Mouse (Mus musculus) liver, embryonic 12.5 days (tissue): ENCODE measurements around the gene Rgs3. TPM values are rescaled to one million over a fixed set of nuclear protein-coding genes. Genes with fewer than 3 reads are reported as not detected.

Source experiments
- ATAC-seq: fragments of 200-750 bp; cut with Nextera tagmentation; 2 replicates; pipeline ENCODE4 v1.8.0; 2017; ENCODE audit warnings: moderate number of reproducible peaks, mild to moderate bottlenecking, moderate library complexity
- H3K27ac ChIP-seq: fragments of 300-500 bp; sonication (generic); 2 replicates; pipeline ENCODE4 v1.5.1; 2016; ENCODE audit warnings: mild to moderate bottlenecking
- H3K27me3 ChIP-seq: fragments of 300-500 bp; sonication (generic); replicated peaks from 2 replicates; pipeline ENCODE4 v1.6.1; 2016; ENCODE audit warnings: mild to moderate bottlenecking, moderate library complexity
- H3K36me3 ChIP-seq: fragments of 300-500 bp; sonication (generic); 2 replicates; pipeline ENCODE4 v1.6.1; 2016; ENCODE audit warnings: mild to moderate bottlenecking, moderate library complexity
- H3K4me1 ChIP-seq: fragments of 300-500 bp; sonication (generic); 2 replicates; pipeline ENCODE4 v1.6.1; 2016
- H3K4me2 ChIP-seq: fragments of 300-500 bp; sonication (generic); 2 replicates; pipeline ENCODE4 v1.6.1; 2016; ENCODE audit warnings: mild to moderate bottlenecking, moderate library complexity
- H3K4me3 ChIP-seq: fragments of 300-500 bp; sonication (generic); 2 replicates; pipeline ENCODE4 v1.5.1; 2016; ENCODE audit warnings: mild to moderate bottlenecking, moderate library complexity
- H3K9ac ChIP-seq: fragments of 300-500 bp; sonication (generic); 2 replicates; pipeline ENCODE4 v1.6.1; 2016; ENCODE audit warnings: mild to moderate bottlenecking, moderate library complexity
- H3K9me3 ChIP-seq: fragments of 300-500 bp; sonication (generic); replicated peaks from 2 replicates; pipeline ENCODE4 v1.6.1; 2016; ENCODE audit warnings: mild to moderate bottlenecking, moderate library complexity
- WGBS: fragments of 180-500 bp; shearing (Covaris S2); methylation state at CpG from one replicate; pipeline ENCODE4 v1.1.7; 2016; ENCODE audit not compliant: insufficient replicate concordance; 5-methylcytosine and 5-hydroxymethylcytosine counted together
- polyA plus RNA-seq: library from polyadenylated mRNA; unstranded; fragments of >200 nt; fragmentation: Nextera tagmentation; extraction: Ambion mirVana; gene quantifications from 2 replicates; pipeline ENCODE4 v1.2.1, GENCODE M21; 2016

The Rgs3 gene
- polyA plus RNA-seq, 1 experiment from 2014 or later: 8.1 TPM

DNA sequence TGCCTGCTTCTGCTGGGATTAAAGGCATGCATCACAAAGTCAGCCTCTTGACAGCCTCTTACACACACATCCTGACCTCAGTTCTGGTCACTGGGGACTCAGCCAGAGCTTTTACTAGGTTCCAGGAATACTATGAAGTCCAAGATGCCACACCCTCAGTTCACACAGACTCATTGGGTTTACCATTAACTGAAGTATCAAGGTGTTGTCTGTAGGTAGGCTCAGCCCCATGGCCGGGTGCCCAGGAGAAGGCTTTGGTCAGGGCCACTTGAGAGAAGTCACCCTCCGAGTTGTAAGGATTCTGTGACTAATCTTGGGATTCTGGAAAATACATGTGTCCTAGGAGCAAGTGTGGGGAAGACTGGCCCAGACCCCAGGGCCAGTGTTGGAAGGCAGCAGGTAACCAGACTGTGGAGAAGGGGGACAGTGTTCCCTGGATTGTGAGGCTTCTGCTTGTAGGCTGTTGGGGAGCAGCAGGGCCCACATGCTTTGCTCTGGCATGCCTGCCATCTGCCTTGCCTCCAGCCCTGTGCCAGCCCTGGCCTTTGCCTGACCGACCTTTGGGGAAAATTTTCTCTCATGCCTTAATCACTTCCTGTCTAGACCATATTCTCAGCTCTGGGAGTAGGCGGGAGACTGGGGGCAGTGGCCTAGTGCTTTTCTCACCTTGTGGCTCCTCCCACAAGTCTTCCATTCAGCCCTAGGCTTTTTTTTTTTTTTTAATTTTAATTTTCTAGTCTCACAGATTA lies 78.4 kb downstream of the Rgs3 start:
- Histone ChIP-seq H3K36me3 (no peaks in the 10 kb centered on the region), H3K27me3 (no peaks in the 10 kb centered on the region), H3K4me1 (peaks cover 46% of the 10 kb centered on the region), H3K27ac (no peak overlapping the region), H3K9me3 (no peaks in the 10 kb centered on the region), H3K9ac (no peak overlapping the region), H3K4me3 (no peak overlapping the region), H3K4me2 (no peak overlapping the region)
- 50% methylated on average over 4 of the region's 4 CpGs for WGBS
- ATAC-seq: no peak

DNA sequence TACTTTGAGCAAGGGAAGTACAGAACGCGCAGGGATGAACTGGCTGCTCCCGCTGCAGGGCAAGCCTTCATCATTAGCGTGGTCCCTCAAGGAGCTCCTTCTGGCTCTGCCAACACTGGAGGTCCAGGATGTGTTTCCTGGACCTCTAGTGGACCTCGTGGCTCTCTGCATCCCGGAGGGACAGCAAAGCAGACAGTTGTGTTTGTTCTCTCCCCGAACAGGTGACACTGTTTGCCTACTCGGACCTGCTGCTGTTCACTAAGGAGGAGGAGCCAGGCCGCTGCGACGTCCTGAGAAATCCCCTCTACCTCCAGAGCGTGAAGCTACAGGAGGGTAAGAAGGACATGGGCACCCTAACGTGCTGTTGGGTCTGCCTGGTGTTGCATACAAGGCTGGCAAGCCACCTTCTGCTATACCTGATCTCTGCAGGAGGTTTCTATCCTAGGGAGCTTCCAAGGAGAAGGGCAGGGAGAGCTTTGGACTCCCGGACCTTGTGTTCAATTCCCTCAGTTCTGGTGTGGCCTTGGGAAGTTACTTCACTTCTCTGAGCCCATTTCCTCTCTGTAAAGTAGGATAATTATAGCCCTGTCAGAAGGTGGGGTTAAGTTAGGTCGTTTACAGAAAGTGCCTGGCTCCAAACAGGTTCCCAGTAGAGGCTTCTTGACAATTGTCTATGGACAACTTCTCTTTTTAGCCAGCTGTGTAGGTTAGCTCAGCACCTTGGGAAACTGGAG lies 81.0 kb downstream of the Rgs3 start:
- no peaks in the 10 kb centered on the region for H3K9me3 ChIP-seq
- no peak overlapping the region for H3K27ac ChIP-seq
- no peak for ATAC-seq
- peaks cover 25% of the 10 kb centered on the region for H3K4me1 ChIP-seq
- WGBS: 44% methylated on average over 15 of the region's 15 CpGs
- H3K36me3 ChIP-seq: no peaks in the 10 kb centered on the region
- peak overlapping the region; percentile 12; the same call in 1 of the 2 replicates for H3K4me2 ChIP-seq
- no peak overlapping the region for H3K4me3 ChIP-seq
- no peak overlapping the region for H3K9ac ChIP-seq
- no peaks in the 10 kb centered on the region for H3K27me3 ChIP-seq

DNA sequence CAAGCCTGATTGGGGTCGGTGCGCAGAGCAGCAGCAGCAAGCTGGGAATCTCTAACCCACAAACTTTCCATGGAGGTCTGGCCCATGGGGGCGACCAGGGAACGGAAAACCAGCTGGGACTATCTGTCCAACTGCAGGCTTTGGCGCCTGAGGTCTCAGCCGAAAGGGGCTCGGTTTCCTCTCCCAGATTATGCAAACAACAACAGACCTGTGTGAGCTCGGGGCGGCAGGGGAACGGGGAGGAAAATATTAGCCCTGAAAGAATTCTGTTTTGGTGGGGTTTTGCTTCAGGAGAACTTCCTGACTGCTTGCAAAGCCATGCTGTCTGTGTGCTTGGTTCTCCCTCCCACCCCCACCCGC lies 81.6 kb downstream of the Rgs3 start:
- H3K9ac ChIP-seq: no peak overlapping the region
- no peaks in the 10 kb centered on the region for H3K9me3 ChIP-seq
- peaks cover 19% of the 10 kb centered on the region for H3K4me1 ChIP-seq
- no peaks in the 10 kb centered on the region for H3K36me3 ChIP-seq
- no peak overlapping the region for H3K4me3 ChIP-seq
- no peak for ATAC-seq
- H3K27ac ChIP-seq: no peak overlapping the region
- H3K27me3 ChIP-seq: no peaks in the 10 kb centered on the region
- WGBS: 7% methylated on average over 11 of the region's 11 CpGs
- peak overlapping the region; percentile 12; the same call in 1 of the 2 replicates for H3K4me2 ChIP-seq

DNA sequence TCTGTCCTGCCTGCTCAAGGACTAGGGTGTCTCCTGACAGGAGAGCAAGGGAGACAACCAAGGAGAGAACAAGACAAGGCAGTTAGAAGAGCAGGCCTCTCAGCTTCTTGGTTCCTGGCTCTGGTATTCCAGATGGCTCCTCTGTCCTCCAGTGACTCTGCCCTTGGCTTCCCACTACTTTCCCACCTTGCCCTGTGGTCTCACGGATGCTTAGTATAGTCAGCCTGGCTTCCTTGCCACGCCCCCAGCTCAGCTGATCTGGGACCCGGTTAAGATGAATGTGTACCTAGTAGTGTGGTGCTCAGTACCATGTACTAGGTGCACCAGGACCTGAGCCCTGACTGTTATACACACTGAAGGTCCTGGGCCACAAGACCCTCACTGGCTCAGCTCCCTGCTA lies 82.0 kb downstream of the Rgs3 start:
- H3K27ac ChIP-seq: no peak overlapping the region
- no peaks in the 10 kb centered on the region for H3K27me3 ChIP-seq
- 34% methylated on average over 3 of the region's 3 CpGs for WGBS
- H3K4me1 ChIP-seq: peaks cover 17% of the 10 kb centered on the region
- H3K36me3 ChIP-seq: no peaks in the 10 kb centered on the region
- no peak overlapping the region for H3K4me3 ChIP-seq
- H3K4me2 ChIP-seq: no peak overlapping the region
- ATAC-seq: no peak
- no peak overlapping the region for H3K9ac ChIP-seq
- no peaks in the 10 kb centered on the region for H3K9me3 ChIP-seq

DNA sequence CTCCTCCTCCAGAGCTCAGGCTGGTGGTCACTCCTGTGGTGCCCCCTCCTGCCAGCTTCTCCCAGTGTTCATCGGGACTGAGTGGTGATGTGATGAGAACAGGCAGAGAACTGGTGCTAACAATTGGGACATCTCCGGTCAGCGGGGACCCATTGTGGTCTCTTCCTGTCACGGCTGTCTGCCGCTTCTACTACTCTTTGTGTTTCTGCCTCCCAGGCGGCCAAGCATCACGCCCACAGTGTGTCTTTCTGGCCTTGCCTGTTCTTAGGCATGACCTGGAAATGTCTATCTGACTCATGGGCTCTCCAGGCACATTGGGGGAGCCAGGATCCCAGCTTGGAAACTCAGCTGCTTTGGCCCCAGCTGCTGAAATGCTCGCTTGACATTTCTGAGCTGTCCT lies 83.8 kb downstream of the Rgs3 start:
- no peaks in the 10 kb centered on the region for H3K9me3 ChIP-seq
- no peak for ATAC-seq
- H3K36me3 ChIP-seq: 0 out of 2 replicates have a peak, but pooled peaks cover 2% of the 10 kb centered on the region
- H3K9ac ChIP-seq: no peak overlapping the region
- WGBS: 58% methylated on average over 8 of the region's 8 CpGs
- H3K4me1 ChIP-seq: peaks cover 17% of the 10 kb centered on the region
- H3K27ac ChIP-seq: no peak overlapping the region
- H3K27me3 ChIP-seq: no peaks in the 10 kb centered on the region
- no peak overlapping the region for H3K4me2 ChIP-seq
- no peak overlapping the region for H3K4me3 ChIP-seq

DNA sequence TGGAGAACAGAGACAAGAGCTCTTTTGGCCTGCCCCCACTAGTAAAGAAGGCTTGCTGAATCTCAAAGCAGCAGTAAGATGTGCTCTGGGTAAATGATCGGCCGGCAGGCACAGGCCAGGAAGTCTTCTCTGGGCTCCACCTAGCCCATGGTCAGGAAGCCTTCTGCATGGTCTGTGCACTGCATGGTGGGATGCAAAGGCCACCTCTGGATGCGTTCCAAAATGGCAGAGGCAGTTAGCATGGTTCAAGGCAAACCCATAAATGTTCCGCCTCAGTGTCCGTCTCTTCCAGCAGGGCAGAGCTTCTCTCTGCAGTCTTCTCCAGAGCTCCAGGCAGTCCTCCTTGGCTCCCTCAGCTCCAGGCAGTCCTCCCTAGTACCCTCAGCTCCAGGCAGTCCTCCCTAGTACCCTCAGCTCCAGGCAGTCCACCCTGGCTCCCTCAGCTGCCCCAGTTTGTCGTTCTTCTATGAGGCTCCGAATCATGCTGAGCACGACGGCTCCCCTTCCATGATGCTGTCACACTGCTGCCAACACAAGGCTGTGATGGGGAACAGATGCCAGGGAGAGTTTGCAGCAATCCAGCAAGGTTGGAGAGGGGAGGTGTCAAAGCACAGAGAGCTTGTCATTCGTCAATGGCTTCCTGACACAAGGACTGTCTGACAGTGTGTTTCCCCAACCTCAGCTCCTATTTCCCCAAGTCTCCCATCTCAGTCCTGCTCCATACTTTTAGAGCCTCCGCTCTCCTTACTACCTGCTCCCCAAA lies 84.6 kb downstream of the Rgs3 start:
- Histone ChIP-seq H3K27me3 (no peaks in the 10 kb centered on the region), H3K4me1 (peaks cover 17% of the 10 kb centered on the region), H3K9ac (no peak overlapping the region), H3K36me3 (0 out of 2 replicates have a peak, but pooled peaks cover 2% of the 10 kb centered on the region), H3K4me3 (no peak overlapping the region), H3K4me2 (no peak overlapping the region), H3K27ac (no peak overlapping the region), H3K9me3 (no peaks in the 10 kb centered on the region)
- ATAC-seq: no peak
- 73% methylated on average over 11 of the region's 11 CpGs for WGBS

DNA sequence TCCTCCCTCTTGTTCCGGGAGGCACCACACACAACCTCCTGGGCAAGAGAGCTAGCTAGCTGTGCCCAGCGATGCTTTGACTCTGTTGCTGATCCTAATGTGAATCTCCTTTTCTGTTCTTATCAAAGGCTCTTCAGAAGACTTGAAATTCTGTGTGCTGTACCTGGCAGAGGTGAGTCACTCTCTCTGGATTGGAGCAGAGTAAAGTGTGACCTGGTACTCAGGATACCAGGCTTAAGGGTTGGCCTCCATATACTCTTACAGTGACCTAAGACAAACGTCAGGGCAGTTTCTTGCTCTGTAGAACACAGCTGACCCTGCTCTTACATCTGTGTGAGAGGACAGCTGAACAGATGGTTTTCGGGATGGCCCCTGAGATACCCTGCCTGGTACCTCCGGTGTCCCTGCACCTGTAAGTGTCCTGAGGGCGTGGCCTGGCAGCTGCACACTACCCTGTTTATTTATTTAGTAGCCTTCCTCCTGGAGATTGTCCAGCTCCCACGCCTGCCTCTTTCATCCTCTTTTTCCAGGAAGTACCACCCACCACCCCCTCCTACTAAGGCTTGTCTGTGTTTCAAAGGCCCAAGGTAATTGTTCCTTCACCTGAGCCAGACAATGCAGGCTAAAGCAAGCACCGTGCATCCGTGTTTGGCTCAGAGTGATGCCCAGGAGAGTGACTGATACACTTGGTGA lies 87.1 kb downstream of the Rgs3 start:
- Histone ChIP-seq H3K27ac (no peak overlapping the region), H3K9ac (no peak overlapping the region), H3K9me3 (no peaks in the 10 kb centered on the region), H3K4me3 (no peak overlapping the region), H3K27me3 (no peaks in the 10 kb centered on the region), H3K4me2 (no peak overlapping the region), H3K4me1 (peaks cover 1% of the 10 kb centered on the region; the same call in 1 of the 2 replicates), H3K36me3 (0 out of 2 replicates have a peak, but pooled peaks cover 2% of the 10 kb centered on the region)
- ATAC-seq: no peak
- 68% methylated on average over 9 of the region's 9 CpGs for WGBS

DNA sequence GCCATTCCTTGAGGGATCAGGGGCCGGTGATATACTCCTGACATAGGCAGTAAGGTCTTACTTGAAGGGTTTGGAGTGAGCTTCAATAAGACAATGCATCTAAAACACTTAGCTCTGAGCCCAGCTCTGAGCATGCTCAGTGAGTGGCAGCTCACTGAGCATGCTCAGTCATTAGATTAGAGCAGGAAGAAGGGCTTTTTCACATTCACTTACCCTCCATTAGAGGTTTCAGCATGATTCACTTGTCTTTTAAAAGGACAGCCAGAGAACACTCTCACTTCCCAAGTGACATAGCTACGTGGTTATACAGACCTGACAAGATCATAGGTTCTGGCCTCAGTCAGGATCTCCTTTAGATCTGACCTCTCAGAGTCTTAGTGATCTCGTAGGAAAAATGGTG lies 89.2 kb downstream of the Rgs3 start:
- Histone ChIP-seq H3K27ac (no peak overlapping the region), H3K9ac (no peak overlapping the region), H3K4me1 (no peaks in the 10 kb centered on the region), H3K36me3 (0 out of 2 replicates have a peak, but pooled peaks cover 2% of the 10 kb centered on the region), H3K27me3 (no peaks in the 10 kb centered on the region), H3K4me2 (no peak overlapping the region), H3K9me3 (no peaks in the 10 kb centered on the region), H3K4me3 (no peak overlapping the region)
- ATAC-seq: no peak
- WGBS: 61% methylated on average over 3 of the region's 3 CpGs

DNA sequence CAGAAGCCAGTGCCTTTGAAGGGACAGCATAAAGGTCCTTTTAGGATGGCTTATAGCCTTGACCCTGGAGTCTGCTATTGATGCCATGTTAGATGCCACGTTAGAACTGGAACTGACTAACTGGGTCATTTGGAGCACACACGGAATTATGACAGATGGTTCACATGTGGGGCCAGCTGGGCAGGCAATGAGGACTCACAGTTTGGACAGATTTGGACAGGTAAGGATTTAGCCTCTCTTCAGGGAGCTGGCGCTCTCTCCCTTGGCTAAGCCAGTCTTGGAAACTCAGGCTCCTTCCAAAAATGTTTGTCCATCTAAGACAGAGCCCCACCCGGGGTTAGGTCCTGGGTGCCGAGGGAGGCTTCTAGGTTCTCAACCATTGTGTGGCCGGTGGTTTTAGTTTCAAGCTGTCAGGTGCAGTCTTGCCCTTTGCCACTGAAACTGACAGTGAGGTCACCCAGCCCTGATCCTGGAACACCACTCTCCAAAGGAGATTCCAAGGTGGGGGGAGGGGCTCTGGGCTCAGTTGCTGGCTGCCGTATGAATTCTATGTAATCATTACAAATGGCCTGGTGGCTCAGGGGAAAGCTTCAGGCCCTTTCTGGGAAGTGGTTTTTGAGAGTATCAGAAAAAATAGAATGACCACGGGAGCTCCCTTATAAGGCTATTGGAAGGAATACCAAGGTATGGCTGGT lies 90.0 kb downstream of the Rgs3 start:
- Histone ChIP-seq H3K27me3 (no peaks in the 10 kb centered on the region), H3K4me1 (no peaks in the 10 kb centered on the region), H3K4me2 (no peak overlapping the region), H3K9ac (no peak overlapping the region), H3K9me3 (no peaks in the 10 kb centered on the region), H3K36me3 (0 out of 2 replicates have a peak, but pooled peaks cover 2% of the 10 kb centered on the region), H3K27ac (no peak overlapping the region), H3K4me3 (no peak overlapping the region)
- ATAC-seq: no peak
- WGBS: 64% methylated on average over 8 of the region's 8 CpGs

DNA sequence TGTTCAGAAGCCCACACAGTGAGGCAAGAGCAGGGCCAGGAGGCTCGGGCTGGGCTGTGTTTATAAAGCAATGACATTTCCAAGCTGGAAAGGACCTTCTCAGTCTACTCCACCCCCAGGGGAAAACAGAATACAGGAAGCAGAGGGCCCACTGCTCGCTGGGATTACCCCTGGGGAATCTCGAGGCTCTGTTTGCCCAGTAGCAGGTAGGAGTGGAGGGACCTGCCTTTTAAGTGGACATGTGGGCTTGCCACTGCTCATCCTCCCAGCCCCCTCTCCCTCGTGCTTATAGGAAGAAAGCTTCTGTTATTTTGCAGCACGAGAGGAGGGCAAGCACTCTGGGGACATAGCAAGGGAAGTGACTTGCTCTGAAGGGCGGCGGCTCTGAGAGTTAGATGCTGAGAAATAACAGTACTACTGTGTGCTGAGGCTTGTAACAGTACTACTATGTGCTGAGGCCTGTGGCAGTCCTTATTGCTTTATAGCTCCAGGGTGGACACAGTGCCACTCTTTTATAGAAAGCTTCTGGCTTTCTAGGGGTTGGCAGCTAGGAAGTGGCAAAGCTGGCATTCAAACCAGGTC lies 91.6 kb downstream of the Rgs3 start:
- no peak overlapping the region for H3K4me3 ChIP-seq
- no peaks in the 10 kb centered on the region for H3K4me1 ChIP-seq
- WGBS: 41% methylated on average over 7 of the region's 7 CpGs
- no peak for ATAC-seq
- H3K36me3 ChIP-seq: 0 out of 2 replicates have a peak, but pooled peaks cover 2% of the 10 kb centered on the region
- H3K27me3 ChIP-seq: no peaks in the 10 kb centered on the region
- no peaks in the 10 kb centered on the region for H3K9me3 ChIP-seq
- no peak overlapping the region for H3K4me2 ChIP-seq
- H3K27ac ChIP-seq: no peak overlapping the region
- H3K9ac ChIP-seq: no peak overlapping the region

DNA sequence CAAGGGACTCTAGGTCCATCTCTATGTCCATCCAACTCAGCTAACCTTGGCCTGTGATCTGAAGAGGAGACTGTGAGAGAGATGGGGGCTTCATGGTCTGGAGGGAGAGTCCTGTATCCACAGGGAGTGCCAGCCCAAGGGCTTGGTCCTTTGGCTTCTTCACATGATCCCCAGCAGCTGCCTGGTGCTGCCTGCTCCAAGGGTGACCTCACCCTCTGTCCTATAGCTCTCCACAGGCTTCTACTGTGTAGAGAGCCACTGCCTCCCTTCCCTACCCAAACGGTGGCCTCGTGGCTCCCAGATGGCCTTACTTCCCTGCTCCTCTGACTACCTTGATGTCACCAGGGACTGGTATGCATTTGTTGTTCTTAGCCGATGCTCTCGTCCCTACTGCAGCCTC lies 92.6 kb downstream of the Rgs3 start:
- Histone ChIP-seq H3K9me3 (no peaks in the 10 kb centered on the region), H3K4me2 (no peak overlapping the region), H3K27ac (no peak overlapping the region), H3K9ac (no peak overlapping the region), H3K36me3 (0 out of 2 replicates have a peak, but pooled peaks cover 2% of the 10 kb centered on the region), H3K4me3 (no peak overlapping the region), H3K4me1 (no peaks in the 10 kb centered on the region), H3K27me3 (no peaks in the 10 kb centered on the region)
- 60% methylated on average over 4 of the region's 4 CpGs for WGBS
- ATAC-seq: no peak
